Mouse (Mus musculus): ENCODE measurements around the gene Asic2. TPM values are rescaled to one million over a fixed set of nuclear protein-coding genes. Genes with fewer than 3 reads are reported as not detected.
A peak's percentile ranks its signal among the peaks of the same experiment; 100 is the strongest.
"Not testable (repeated sequence)": the region's sequence is repeated elsewhere in the genome, so short reads cannot be mapped to it uniquely, and the experiment has no call there.

The Asic2 gene
- polyA plus RNA-seq, 2 experiments: 0.01 to 0.04 TPM

- Histone ChIP-seq H3K4me2 (ENCODE audit: low read depth) (no peak overlapping the region), H3K36me3 (replicated peaks; ENCODE audit: control insufficient read depth, insufficient read depth, low read depth) (no peaks in the 10 kb centered on the region), H3K9ac (replicated peaks) (no peak overlapping the region), H3K9me3 (ENCODE audit: control insufficient read depth, low read length) (no peaks in the 10 kb centered on the region), H3K4me1 (replicated peaks; ENCODE audit: control insufficient read depth in 2 of 2, insufficient read depth in 2 of 2, low read length in 1 of 2) (no peaks in the 10 kb centered on the region), H3K4me3 (ENCODE audit: insufficient read depth in 1 of 2, low read depth in 2 of 2, low read length in 2 of 2) (no peak overlapping the region), H3K27ac (no peak overlapping the region), H3K27me3 (ENCODE audit: control insufficient read depth, insufficient read depth, low read length) (no peaks in the 10 kb centered on the region)
- 66% methylated on average over 1 of the region's 1 CpGs for WGBS (ENCODE audit: insufficient replicate concordance)
- no peak for TF ChIP-seq CTCF (IDR thresholded peaks at IDR 0.05; ENCODE audit: low read depth)
- TF ChIP-seq EP300 (IDR thresholded peaks at IDR 0.05; ENCODE audit: low read depth): no peak
- ATAC-seq (ENCODE audit: insufficient read depth) (no peak), DNase-seq (ENCODE audit: low read depth in 3 of 3, low spot score in 3 of 3) (no peak)
These were observed 705.1 kb downstream of the Asic2 start for GRCm38 (mm10) chr11:81263193-81263592.

- DNase-seq (ENCODE audit: low read depth in 3 of 3, low spot score in 3 of 3) (no peak), ATAC-seq (ENCODE audit: insufficient read depth) (no peak)
- Histone ChIP-seq H3K36me3 (replicated peaks; ENCODE audit: control insufficient read depth, insufficient read depth, low read depth) (no peaks in the 10 kb centered on the region), H3K4me1 (replicated peaks; ENCODE audit: control insufficient read depth in 2 of 2, insufficient read depth in 2 of 2, low read length in 1 of 2) (no peaks in the 10 kb centered on the region), H3K27me3 (ENCODE audit: control insufficient read depth, insufficient read depth, low read length) (no peaks in the 10 kb centered on the region), H3K4me2 (ENCODE audit: low read depth) (no peak overlapping the region), H3K4me3 (ENCODE audit: insufficient read depth in 1 of 2, low read depth in 2 of 2, low read length in 2 of 2) (no peak overlapping the region), H3K9ac (replicated peaks) (no peak overlapping the region), H3K27ac (no peak overlapping the region), H3K9me3 (ENCODE audit: control insufficient read depth, low read length) (no peaks in the 10 kb centered on the region)
- TF ChIP-seq CTCF (IDR thresholded peaks at IDR 0.05; ENCODE audit: low read depth) (no peak), EP300 (IDR thresholded peaks at IDR 0.05; ENCODE audit: low read depth) (no peak)
- 42% methylated on average over 3 of the region's 3 CpGs for WGBS (ENCODE audit: insufficient replicate concordance)
These were observed 707.0 kb downstream of the Asic2 start for GRCm38 (mm10) chr11:81261259-81261658.

- H3K9ac ChIP-seq (replicated peaks); DNase-seq (ENCODE audit: low read depth in 3 of 3, low spot score in 3 of 3); H3K36me3 ChIP-seq (replicated peaks; ENCODE audit: control insufficient read depth, insufficient read depth, low read depth); H3K27ac ChIP-seq; H3K4me2 ChIP-seq (ENCODE audit: low read depth); H3K4me1 ChIP-seq (replicated peaks; ENCODE audit: control insufficient read depth in 2 of 2, insufficient read depth in 2 of 2, low read length in 1 of 2); H3K27me3 ChIP-seq (ENCODE audit: control insufficient read depth, insufficient read depth, low read length); ATAC-seq (ENCODE audit: insufficient read depth); H3K4me3 ChIP-seq (ENCODE audit: insufficient read depth in 1 of 2, low read depth in 2 of 2, low read length in 2 of 2); H3K9me3 ChIP-seq (ENCODE audit: control insufficient read depth, low read length): not testable (repeated sequence)
- WGBS (ENCODE audit: insufficient replicate concordance): 80% methylated on average over 18 of the region's 18 CpGs
These were observed 727.1 kb downstream of the Asic2 start for GRCm38 (mm10) chr11:81241183-81241582.

- peak; percentile 63 for TF ChIP-seq CTCF (IDR thresholded peaks at IDR 0.05; ENCODE audit: low read depth)
- no peak for TF ChIP-seq EP300 (IDR thresholded peaks at IDR 0.05; ENCODE audit: low read depth)
- no peak overlapping the region for H3K4me2 ChIP-seq (ENCODE audit: low read depth)
- no peaks in the 10 kb centered on the region for H3K4me1 ChIP-seq (replicated peaks; ENCODE audit: control insufficient read depth in 2 of 2, insufficient read depth in 2 of 2, low read length in 1 of 2)
- no peaks in the 10 kb centered on the region for H3K9me3 ChIP-seq (ENCODE audit: control insufficient read depth, low read length)
- 46% methylated on average over 13 of the region's 13 CpGs for WGBS (ENCODE audit: insufficient replicate concordance)
- ATAC-seq (ENCODE audit: insufficient read depth) (no peak), DNase-seq (ENCODE audit: low read depth in 3 of 3, low spot score in 3 of 3) (no peak)
- no peak overlapping the region for H3K9ac ChIP-seq (replicated peaks)
- no peaks in the 10 kb centered on the region for H3K36me3 ChIP-seq (replicated peaks; ENCODE audit: control insufficient read depth, insufficient read depth, low read depth)
- no peaks in the 10 kb centered on the region for H3K27me3 ChIP-seq (ENCODE audit: control insufficient read depth, insufficient read depth, low read length)
- H3K4me3 ChIP-seq (ENCODE audit: insufficient read depth in 1 of 2, low read depth in 2 of 2, low read length in 2 of 2): no peak overlapping the region
- H3K27ac ChIP-seq: no peak overlapping the region
These were observed 728.1 kb downstream of the Asic2 start for GRCm38 (mm10) chr11:81239966-81240681.

GRCm38 (mm10) chr11:81239091-81239490, 729.2 kb downstream of the Asic2 start:
- no peaks in the 10 kb centered on the region for H3K4me1 ChIP-seq (replicated peaks; ENCODE audit: control insufficient read depth in 2 of 2, insufficient read depth in 2 of 2, low read length in 1 of 2)
- no peak overlapping the region for H3K4me2 ChIP-seq (ENCODE audit: low read depth)
- H3K4me3 ChIP-seq (ENCODE audit: insufficient read depth in 1 of 2, low read depth in 2 of 2, low read length in 2 of 2): no peak overlapping the region
- 42% methylated on average over 2 of the region's 2 CpGs for WGBS (ENCODE audit: insufficient replicate concordance)
- ATAC-seq (ENCODE audit: insufficient read depth): no peak
- no peak overlapping the region for H3K9ac ChIP-seq (replicated peaks)
- no peak for DNase-seq (ENCODE audit: low read depth in 3 of 3, low spot score in 3 of 3)
- no peaks in the 10 kb centered on the region for H3K27me3 ChIP-seq (ENCODE audit: control insufficient read depth, insufficient read depth, low read length)
- H3K36me3 ChIP-seq (replicated peaks; ENCODE audit: control insufficient read depth, insufficient read depth, low read depth): no peaks in the 10 kb centered on the region
- no peak overlapping the region for H3K27ac ChIP-seq
- H3K9me3 ChIP-seq (ENCODE audit: control insufficient read depth, low read length): no peaks in the 10 kb centered on the region
- no peak for TF ChIP-seq CTCF (IDR thresholded peaks at IDR 0.05; ENCODE audit: low read depth)
